Mouse (Mus musculus) gastrocnemius, adult 2 months (tissue): ENCODE results near the gene Bdh1. TPM values are rescaled to one million over a fixed set of nuclear protein-coding genes. Genes with fewer than 3 reads are reported as not detected.

Experiments used
- DNase-seq: peaks from one replicate; pipeline ENCODE4 v3.0.0; 2022
- H3K27ac ChIP-seq: fragments of 200-600 bp; 2 replicates; pipeline ENCODE4 v1.8.1; 2022; ENCODE audit warnings: mild to moderate bottlenecking
- H3K4me3 ChIP-seq: fragments of 200-600 bp; 2 replicates; pipeline ENCODE4 v1.8.1; 2022; ENCODE audit warnings: mild to moderate bottlenecking, moderate library complexity
- CTCF ChIP-seq: fragments of 200-600 bp; IDR thresholded peaks from 2 replicates; pipeline ENCODE4 v1.8.1; 2022; ENCODE audit warnings: antibody characterized with exemption, mild to moderate bottlenecking, moderate library complexity
- intact Hi-C: fragments of 180-260 bp; cut with DNase I; formaldehyde crosslinking; loops from one replicate; pipeline ENCODE4 v1.15.1; 2025
- total RNA-seq, 2 experiments: library from RNA; stranded (reverse); gene quantifications; 2 replicates each; pipeline ENCODE4 v1.2.3; 2021

Gene Bdh1
- total RNA-seq, 2 experiments from 2014 or later: 71.4 to 144 TPM

GRCm38 (mm10) chr16:31435146-31435545 is 13.1 kb downstream of the Bdh1 start:
- no peak overlapping the region for H3K27ac ChIP-seq
- no peak overlapping the region for H3K4me3 ChIP-seq
- DNase-seq: no peak
- intact Hi-C loops: no loop called here
- TF ChIP-seq CTCF: no peak

DNA sequence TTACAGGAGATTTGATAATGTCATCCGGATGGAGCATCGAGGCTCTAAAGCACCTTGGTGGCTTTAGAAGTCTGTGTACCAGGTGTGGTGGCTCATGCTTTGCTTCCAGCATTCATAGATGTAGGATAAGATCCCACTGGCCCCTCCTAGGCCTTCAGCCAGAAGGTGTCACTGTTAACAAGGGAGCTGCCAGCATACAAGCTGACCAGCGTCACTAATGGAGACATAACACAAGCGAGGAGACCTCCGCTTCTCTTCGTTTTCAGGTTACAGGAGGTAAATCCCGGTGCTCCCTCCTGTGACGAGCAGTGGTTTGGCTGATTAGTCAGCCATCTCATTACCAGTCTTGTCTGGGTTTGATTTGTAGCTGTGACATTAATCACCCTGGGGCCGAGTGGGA is 14.0 kb downstream of the Bdh1 start:
- TF ChIP-seq CTCF: no peak
- intact Hi-C loops: no loop called here
- DNase-seq: no peak
- H3K27ac ChIP-seq: no peak overlapping the region
- no peak overlapping the region for H3K4me3 ChIP-seq

- Histone ChIP-seq H3K4me3 (no peak overlapping the region), H3K27ac (no peak overlapping the region)
- no peak for DNase-seq
- TF ChIP-seq CTCF: no peak
- intact Hi-C loops: no loop called here
Observed at GRCm38 (mm10) chr16:31437358-31437757, 15.3 kb downstream of the Bdh1 start.

DNA sequence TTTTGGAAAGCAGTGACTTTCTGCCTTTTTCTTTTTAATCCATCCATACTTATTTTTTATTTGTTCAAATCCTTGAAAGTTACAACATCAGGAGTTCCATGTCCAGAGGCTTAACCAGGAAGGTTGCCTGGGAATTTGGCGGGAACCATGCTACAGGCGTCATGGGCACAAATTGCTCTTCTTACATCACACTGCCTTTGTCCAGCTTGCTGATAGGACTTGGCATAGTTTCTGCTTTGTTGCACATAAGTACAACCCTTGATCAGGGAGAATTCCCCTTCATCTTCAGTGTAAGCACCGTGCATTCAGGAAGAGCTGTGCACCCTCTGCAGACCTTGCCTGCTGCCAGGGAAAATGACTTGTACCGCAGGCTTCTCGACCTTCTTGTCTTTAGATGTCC is 17.4 kb downstream of the Bdh1 start:
- no peak overlapping the region for H3K27ac ChIP-seq
- TF ChIP-seq CTCF: no peak
- intact Hi-C loops: no loop called here

GRCm38 (mm10) chr16:31440046-31440445 is 18.0 kb downstream of the Bdh1 start:
- intact Hi-C loops: no loop called here
- TF ChIP-seq CTCF: no peak
- no peak overlapping the region for H3K27ac ChIP-seq
- DNase-seq: no peak
- H3K4me3 ChIP-seq: no peak overlapping the region

More for the DNA sequence above, 17.4 kb downstream of the Bdh1 start:
- H3K4me3 ChIP-seq: no peak overlapping the region
- DNase-seq: no peak

GRCm38 (mm10) chr16:31444521-31444920 is 22.4 kb downstream of the Bdh1 start:
- Histone ChIP-seq H3K4me3 (no peak overlapping the region), H3K27ac (no peak overlapping the region)
- no peak for TF ChIP-seq CTCF
- intact Hi-C loops: no loop called here
- DNase-seq: no peak

GRCm38 (mm10) chr16:31446067-31446853 is 24.2 kb downstream of the Bdh1 start:
- no peak for TF ChIP-seq CTCF
- H3K27ac ChIP-seq: no peak overlapping the region
- no peak overlapping the region for H3K4me3 ChIP-seq
- no peak for DNase-seq
- intact Hi-C loops: no loop called here

GRCm38 (mm10) chr16:31449973-31450372 is 27.9 kb downstream of the Bdh1 start:
- no peak for DNase-seq
- Histone ChIP-seq H3K27ac (no peak overlapping the region), H3K4me3 (no peak overlapping the region)
- TF ChIP-seq CTCF: no peak
- intact Hi-C loops: no loop called here

DNA sequence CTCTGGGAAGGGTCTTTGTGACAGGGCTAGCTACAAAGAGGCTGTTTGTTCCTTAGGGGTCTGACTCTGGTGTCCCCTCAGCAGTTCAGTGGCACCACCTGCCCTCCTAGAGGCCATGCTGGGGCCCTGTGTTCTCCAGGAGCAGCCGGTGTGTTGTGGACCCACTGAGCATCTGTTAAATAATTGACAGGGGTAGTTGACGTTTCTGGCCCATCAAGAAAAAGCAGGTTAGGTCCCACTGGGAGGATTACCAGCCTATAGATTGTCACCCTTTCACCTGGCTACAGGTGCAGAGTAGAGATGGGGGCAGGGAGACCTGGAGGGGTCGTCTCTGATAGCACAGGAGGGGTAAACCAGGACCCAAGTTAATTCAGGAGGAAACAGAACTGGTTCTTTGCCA is 29.2 kb downstream of the Bdh1 start:
- TF ChIP-seq CTCF: no peak

DNA sequence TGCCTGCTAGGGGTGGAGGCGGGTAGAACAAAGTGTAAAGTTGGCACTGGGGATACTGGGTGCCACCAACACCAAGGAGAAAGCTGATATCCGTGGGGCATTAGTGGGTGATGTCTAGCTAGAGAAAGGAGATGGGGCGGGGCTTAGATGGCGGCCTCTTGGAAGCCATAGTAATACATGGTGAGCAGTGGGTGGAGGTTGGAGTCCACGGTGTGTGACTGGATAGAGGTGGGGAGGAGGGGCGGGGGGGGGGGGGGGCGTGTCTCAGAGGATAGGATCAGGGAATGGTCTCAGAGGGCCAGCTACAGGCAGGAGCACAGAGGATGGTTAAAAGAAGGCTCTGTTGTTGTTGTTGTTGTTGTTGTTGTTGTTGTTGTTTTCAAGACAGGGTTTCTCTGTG is 30.4 kb downstream of the Bdh1 start:
- no peak for TF ChIP-seq CTCF
- Histone ChIP-seq H3K27ac (no peak overlapping the region), H3K4me3 (no peak overlapping the region)
- DNase-seq: no peak
- intact Hi-C loops: no loop called here

More for the DNA sequence above, 29.2 kb downstream of the Bdh1 start:
- intact Hi-C loops: no loop called here
- Histone ChIP-seq H3K4me3 (no peak overlapping the region), H3K27ac (no peak overlapping the region)
- DNase-seq: no peak

- H3K4me3 ChIP-seq: no peak overlapping the region
- H3K27ac ChIP-seq: no peak overlapping the region
- no peak for DNase-seq
- no peak for TF ChIP-seq CTCF
- intact Hi-C loops: no loop called here
Observed at GRCm38 (mm10) chr16:31454013-31454412, 31.9 kb downstream of the Bdh1 start.

DNA sequence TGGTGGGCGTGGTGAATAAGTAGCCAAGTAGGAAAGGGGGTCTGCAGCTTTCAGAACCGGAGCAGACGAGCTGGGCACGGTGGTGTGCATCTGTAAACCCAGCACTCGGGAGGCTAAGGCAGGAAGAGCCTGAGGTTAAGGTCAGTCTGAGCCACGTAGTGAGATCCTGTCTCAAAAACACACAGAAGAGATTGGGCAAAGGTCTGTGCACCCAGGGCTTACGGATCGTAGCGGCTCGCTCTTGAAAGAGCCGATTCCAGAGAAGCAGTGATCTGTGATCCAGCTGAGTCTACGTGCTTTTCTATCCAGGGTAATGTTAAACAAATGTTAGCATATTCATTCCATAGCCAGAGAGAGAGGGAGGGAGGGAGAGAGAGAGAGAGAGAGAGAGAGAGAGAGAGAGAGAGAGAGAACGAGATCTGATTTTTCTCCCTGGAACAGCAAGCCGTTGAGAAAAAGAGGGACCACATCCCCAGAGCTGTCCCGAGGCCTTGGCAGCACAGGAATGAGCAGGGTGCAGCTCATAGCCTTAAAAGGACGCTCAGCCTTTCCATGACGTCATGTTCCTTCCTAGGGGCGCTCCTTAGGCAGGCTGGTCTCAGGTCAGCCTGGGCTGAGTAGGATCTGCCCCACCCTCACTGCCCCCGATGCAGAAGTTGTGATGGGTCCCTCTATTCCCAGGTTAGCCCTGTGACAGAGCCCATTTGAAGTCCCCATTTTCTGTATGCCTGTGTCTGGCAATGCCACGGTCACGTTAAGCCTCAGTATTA is 33.4 kb downstream of the Bdh1 start:
- H3K4me3 ChIP-seq: no peak overlapping the region
- no peak for DNase-seq
- TF ChIP-seq CTCF: no peak
- intact Hi-C loops: no loop called here
- no peak overlapping the region for H3K27ac ChIP-seq

DNA sequence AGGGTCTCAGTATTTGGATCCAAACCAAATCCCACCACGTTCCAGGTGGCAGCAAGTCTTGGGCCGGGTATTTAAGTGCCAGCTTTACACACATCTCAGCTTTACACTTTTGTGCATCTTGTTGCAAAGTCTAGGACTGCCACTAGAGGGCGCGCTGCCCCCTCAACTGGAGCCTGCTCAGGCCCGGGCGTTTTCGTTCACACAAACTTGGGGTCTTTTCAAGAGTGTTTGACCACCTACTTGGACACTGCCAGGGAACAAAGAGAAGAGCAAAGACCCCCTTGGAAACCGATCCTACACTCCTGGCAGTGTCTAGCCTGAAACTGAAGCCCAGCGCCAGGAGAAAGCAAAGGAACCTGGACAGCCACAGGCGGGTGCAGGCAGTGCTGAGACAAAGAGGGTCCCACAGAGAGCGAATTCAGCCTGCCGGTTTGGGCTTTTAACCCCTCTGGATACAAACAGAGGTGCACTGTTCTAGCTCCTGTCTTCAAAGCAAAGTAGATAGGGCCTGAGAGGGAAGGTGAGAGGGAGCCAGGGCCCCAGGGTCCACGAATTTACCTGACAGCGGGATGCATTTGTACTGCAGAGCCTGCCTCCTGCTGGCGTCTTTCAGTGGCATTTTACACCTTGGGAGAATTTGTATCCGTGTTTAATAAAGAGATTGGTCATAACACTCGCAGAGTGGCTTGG is 36.3 kb downstream of the Bdh1 start:
- Histone ChIP-seq H3K27ac (no peak overlapping the region), H3K4me3 (peak overlapping the region; percentile 67)
- TF ChIP-seq CTCF: no peak; the same call in none of the 2 replicates
- intact Hi-C loops: loop anchor here (2.0 kb wide), 1 partner anchor 460 kb away; no protein-coding TSS in a partner anchor
- DNase-seq: peak; percentile 76
